Mouse (Mus musculus) cerebellum, postnatal 10 days (tissue): ENCODE measurements at regions not wholly inside any gene's neighbourhood (a gene's known extent, or its start where the extent isn't known, plus 50 kb on each side); places are given as distances from the start of the nearest gene placed in this dataset.

Source experiments
- DNase-seq, 2 experiments: peaks; one replicate each; pipeline ENCODE4 v3.0.0; 2021; ENCODE audit warnings: mixed read lengths in 2 of 2

DNA sequence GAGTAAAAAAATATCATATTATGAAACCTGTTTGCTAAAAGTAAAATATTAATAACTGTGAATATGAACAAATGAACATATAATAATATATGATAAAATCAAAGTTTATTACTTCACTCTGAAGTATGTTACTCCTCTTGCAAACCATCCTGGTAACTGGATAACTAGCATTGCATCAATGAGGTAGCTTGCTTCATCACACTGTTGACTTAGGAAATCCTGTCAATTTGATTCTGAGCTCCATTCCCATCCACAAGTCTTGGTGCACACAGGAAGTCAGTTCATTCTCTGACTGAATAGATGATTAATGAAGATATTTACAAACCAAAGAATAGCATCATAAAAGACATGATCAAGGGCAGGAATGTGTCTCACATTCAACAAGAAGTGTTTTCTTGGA is 286.9 kb upstream of the Gprin3 start:
- no peak for DNase-seq

- no peak for DNase-seq
These were observed 258.9 kb upstream of the Gprin3 start for GRCm38 (mm10) chr6:59684985-59685384.

DNA sequence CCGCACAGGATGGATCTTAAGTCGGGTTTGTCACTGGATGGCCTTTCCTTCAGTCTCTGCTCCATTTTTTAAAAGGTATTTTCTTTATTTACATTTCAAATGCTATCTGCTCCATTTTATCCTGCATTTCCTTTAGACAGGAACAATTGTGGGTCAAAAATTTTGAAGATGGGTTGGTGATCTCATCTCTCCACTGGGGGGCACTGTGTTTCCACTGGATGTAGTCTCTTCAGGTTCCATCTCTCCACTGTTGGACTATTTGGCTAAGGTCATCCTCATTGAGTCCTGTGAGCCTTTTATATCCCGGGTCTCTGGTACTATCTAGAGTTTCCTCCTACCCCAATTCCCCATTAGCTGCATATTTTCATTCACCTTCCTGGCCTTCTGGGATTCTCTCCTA is 241.3 kb upstream of the Gprin3 start:
- peak; percentile 2 to 17 for DNase-seq
